Mouse (Mus musculus): ENCODE results near the gene E130116L18Rik.

E130116L18Rik gene

GRCm38 (mm10) chr5:25181004-25181531 lies 41.9 kb downstream of the E130116L18Rik start, which contains the start of gene Galntl5:
Galntl5 (plus strand) TSS chr5:25181460.
- DNase-seq: peak; percentile 85

- peak; percentile 74 for DNase-seq
These were observed 42.9 kb downstream of the E130116L18Rik start for GRCm38 (mm10) chr5:25179936-25180488.

DNA sequence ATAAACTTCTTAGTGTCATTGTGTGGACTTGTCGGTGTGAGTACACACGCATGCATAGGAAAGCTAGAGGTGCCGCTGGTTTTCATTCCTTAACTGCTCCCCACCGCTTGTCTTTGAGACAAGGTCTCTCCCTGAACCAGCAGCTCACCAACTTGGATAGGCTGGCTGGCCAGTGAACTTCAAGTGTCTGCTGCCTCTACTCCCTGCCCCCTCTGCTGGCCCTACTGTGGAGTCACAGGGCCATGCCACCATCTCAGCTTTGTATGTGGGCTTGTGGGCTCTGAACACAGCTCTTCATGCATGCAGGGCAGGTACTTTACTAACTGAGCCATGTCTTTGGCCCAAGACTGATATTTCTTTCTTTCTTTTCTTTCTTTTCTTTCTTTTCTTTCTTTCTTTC lies 43.7 kb downstream of the E130116L18Rik start:
- peak; percentile 69 for DNase-seq

DNA sequence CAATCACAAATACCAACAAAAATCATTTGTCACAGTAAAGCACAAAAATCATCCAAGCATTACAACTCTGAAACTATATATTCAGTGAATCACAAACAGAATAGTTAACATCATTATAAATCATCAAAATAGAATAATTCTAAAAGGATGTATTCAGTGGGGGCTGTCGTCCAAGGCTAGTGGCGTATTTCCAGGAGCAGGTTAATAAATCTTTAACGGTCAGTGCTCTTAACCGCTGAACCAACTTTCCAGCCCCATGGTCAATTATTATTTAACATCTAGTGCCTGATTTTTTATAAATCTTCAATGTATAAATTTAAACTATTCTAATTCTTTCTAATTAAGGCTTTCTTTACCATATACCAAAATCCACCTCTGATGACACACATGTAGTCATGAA lies 44.4 kb downstream of the E130116L18Rik start:
- DNase-seq: peak; percentile 7

- peak; percentile 72 for DNase-seq
These were observed 45.0 kb downstream of the E130116L18Rik start for GRCm38 (mm10) chr5:25177937-25178336.

Data from heart, adult 11 months (tissue).